Mouse (Mus musculus) right cerebral cortex, adult 18-20 months (tissue): ENCODE measurements around the gene Cep162.

Source experiments
- DNase-seq: peaks from one replicate; pipeline ENCODE4 v3.0.0; 2022; ENCODE audit warnings: mixed read lengths

Cep162 gene

GRCm38 (mm10) chr9:87152641-87153325, 102.6 kb downstream of the Cep162 start:
- DNase-seq, result no peak

- DNase-seq, result no peak
These were observed 107.4 kb downstream of the Cep162 start for GRCm38 (mm10) chr9:87147927-87148326.

GRCm38 (mm10) chr9:87146400-87146799, 108.9 kb downstream of the Cep162 start:
- no peak for DNase-seq

- no peak for DNase-seq
These were observed 109.7 kb downstream of the Cep162 start for GRCm38 (mm10) chr9:87145671-87146070.

GRCm38 (mm10) chr9:87145180-87145579, 110.2 kb downstream of the Cep162 start:
- DNase-seq, result no peak

- DNase-seq, result no peak
These were observed 110.8 kb downstream of the Cep162 start for GRCm38 (mm10) chr9:87144532-87144931.

- DNase-seq, result peak; percentile 76
These were observed 111.2 kb downstream of the Cep162 start, which contains the start of gene Mrap2 for GRCm38 (mm10) chr9:87144106-87144505. Gene Mrap2 (plus strand): TSS chr9:87144306.

GRCm38 (mm10) chr9:87143076-87143475, 112.3 kb downstream of the Cep162 start:
- DNase-seq, result no peak
